Mouse (Mus musculus) ovary, postnatal 36 days (tissue): ENCODE measurements around the gene Defa32.
"Not testable (repeated sequence)": the region's sequence is repeated elsewhere in the genome, so short reads cannot be mapped to it uniquely, and the experiment has no call there.

Experiments used
- DNase-seq: peaks from one replicate; pipeline ENCODE4 v3.0.0; 2022; ENCODE audit warnings: low spot score, mixed read lengths

Defa32 gene

DNA sequence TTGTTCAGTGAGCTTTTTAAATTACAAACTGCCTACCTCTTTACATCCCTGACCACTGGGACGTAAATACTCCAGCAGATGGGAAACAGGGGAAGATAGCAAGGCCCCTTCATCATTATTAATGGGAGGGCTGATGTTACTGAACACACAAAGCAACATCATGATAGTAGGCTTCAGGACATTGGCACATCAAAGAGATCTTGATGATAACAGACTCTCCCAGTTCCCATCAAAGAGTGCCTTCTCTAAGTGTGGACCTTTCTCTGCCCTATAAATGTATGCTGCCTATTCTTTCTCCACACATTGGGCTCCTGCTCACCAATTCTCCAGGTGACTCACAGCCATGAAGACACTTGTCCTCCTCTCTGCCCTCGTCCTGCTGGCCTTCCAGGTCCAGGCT is at the start of gene Defa32:
Gene Defa32, plus strand, starts transcription at position 301 of the 400 bp plus-strand sequence.
- not testable (repeated sequence) for DNase-seq

DNA sequence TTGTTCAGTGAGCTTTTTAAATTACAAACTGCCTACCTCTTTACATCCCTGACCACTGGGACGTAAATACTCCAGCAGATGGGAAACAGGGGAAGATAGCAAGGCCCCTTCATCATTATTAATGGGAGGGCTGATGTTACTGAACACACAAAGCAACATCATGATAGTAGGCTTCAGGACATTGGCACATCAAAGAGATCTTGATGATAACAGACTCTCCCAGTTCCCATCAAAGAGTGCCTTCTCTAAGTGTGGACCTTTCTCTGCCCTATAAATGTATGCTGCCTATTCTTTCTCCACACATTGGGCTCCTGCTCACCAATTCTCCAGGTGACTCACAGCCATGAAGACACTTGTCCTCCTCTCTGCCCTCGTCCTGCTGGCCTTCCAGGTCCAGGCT is 19.9 kb upstream of the Defa32 start, which contains the start of gene Defa20:
Gene Defa20, plus strand, starts transcription at position 301 of the 400 bp plus-strand sequence.
- not testable (repeated sequence) for DNase-seq

DNA sequence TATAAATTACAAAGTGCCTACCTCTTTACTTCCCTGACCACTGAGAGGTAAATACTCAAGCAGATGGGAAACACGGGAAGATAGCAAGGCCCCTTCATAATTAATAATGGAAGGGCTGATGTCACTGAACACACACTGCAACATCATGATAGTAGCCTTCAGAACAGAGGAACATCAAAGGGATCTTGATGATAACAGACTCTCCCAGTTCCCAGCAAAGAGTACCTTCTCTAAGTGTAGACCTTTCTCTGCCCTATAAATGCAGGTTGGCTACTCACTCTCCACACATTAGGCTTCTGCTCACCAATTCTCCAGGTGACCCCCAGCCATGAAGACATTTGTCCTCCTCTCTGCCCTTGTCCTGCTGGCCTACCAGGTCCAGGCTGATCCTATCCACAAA is 36.3 kb downstream of the Defa32 start, which contains the start of gene Defa37:
Gene Defa37, plus strand, starts transcription at position 301 of the 400 bp plus-strand sequence.
- DNase-seq: not testable (repeated sequence)
